Mouse (Mus musculus) embryonic facial prominence, embryonic 12.5 days (tissue): ENCODE data around the gene Slc9a3. TPM values are rescaled to one million over a fixed set of nuclear protein-coding genes. Genes with fewer than 3 reads are reported as not detected.

ENCODE experiments used
- ATAC-seq: fragments of 200-750 bp; cut with Nextera tagmentation; 2 replicates; pipeline ENCODE4 v1.8.0; 2017; ENCODE audit not compliant: insufficient number of reproducible peaks, insufficient read depth, low FRiP score, low TSS enrichment
- H3K27ac ChIP-seq: fragments of 300-500 bp; sonication (generic); 2 replicates; pipeline ENCODE4 v1.5.1; 2016; ENCODE audit warnings: mild to moderate bottlenecking
- H3K27me3 ChIP-seq: fragments of 300-500 bp; sonication (generic); 2 replicates; pipeline ENCODE4 v1.6.1; 2016; ENCODE audit warnings: mild to moderate bottlenecking, moderate library complexity
- H3K36me3 ChIP-seq: fragments of 300-500 bp; sonication (generic); 2 replicates; pipeline ENCODE4 v1.6.1; 2016; ENCODE audit warnings: mild to moderate bottlenecking
- H3K4me1 ChIP-seq: fragments of 300-500 bp; sonication (generic); 2 replicates; pipeline ENCODE4 v1.6.1; 2016
- H3K4me2 ChIP-seq: fragments of 300-500 bp; sonication (generic); replicated peaks from 2 replicates; pipeline ENCODE4 v1.6.1; 2016; ENCODE audit warnings: mild to moderate bottlenecking, moderate library complexity
- H3K4me3 ChIP-seq: fragments of 300-500 bp; sonication (generic); 2 replicates; pipeline ENCODE4 v1.5.1; 2016; ENCODE audit warnings: mild to moderate bottlenecking
- H3K9ac ChIP-seq: fragments of 300-500 bp; sonication (generic); 2 replicates; pipeline ENCODE4 v1.6.1; 2016; ENCODE audit warnings: mild to moderate bottlenecking, moderate library complexity
- H3K9me3 ChIP-seq: fragments of 300-500 bp; sonication (generic); 2 replicates; pipeline ENCODE4 v1.6.1; 2016; ENCODE audit warnings: mild to moderate bottlenecking, moderate library complexity
- WGBS: fragments of 180-500 bp; shearing (Covaris S2); methylation state at CpG from one replicate; pipeline ENCODE4 v1.1.7; 2016; 5-methylcytosine and 5-hydroxymethylcytosine counted together
- polyA plus RNA-seq: library from polyadenylated mRNA; unstranded; fragments of >200 nt; fragmentation: Nextera tagmentation; extraction: Ambion mirVana; gene quantifications from 2 replicates; pipeline ENCODE4 v1.2.1, GENCODE M21; 2016

Gene Slc9a3
- polyA plus RNA-seq, 1 experiment from 2014 or later = not detected

GRCm38 (mm10) chr13:74218441-74218840 is 97.2 kb downstream of the Slc9a3 start:
- no peak for ATAC-seq
- H3K36me3 ChIP-seq = no peaks in the 10 kb centered on the region
- H3K4me1 ChIP-seq = no peaks in the 10 kb centered on the region
- 0 out of 2 replicates have a peak, but pooled peaks cover 5% of the 10 kb centered on the region for H3K27me3 ChIP-seq
- H3K4me2 ChIP-seq = no peak overlapping the region
- no peak overlapping the region for H3K9ac ChIP-seq
- no peak overlapping the region for H3K4me3 ChIP-seq
- H3K9me3 ChIP-seq = no peaks in the 10 kb centered on the region
- H3K27ac ChIP-seq = no peak overlapping the region
- 81% methylated on average over 3 of the region's 3 CpGs for WGBS

Other genes starting within 250 kb of the Slc9a3 start
- 45.5 and 48.4 TPM in 2 replicates for gene Trip13, start 183.7 kb upstream of the Slc9a3 start, polyA plus RNA-seq
- gene Brd9, start 183.6 kb upstream of the Slc9a3 start, polyA plus RNA-seq = 65.4 and 66.6 TPM in 2 replicates
- gene Zdhhc11, start 157.6 kb upstream of the Slc9a3 start, polyA plus RNA-seq = not detected in 2 replicates
- 0.89 and 1.1 TPM in 2 replicates for gene Tppp, start 112.0 kb upstream of the Slc9a3 start, polyA plus RNA-seq
- gene Cep72, start 59.2 kb upstream of the Slc9a3 start, polyA plus RNA-seq = 19.7 and 20.0 TPM in 2 replicates
- gene Exoc3, start 87.3 kb downstream of the Slc9a3 start, polyA plus RNA-seq = 78.3 and 79.8 TPM in 2 replicates
- gene Ahrr, start 170.9 kb downstream of the Slc9a3 start, polyA plus RNA-seq = 1.2 and 1.7 TPM in 2 replicates
- 131 and 133 TPM in 2 replicates for gene Pdcd6, start 196.1 kb downstream of the Slc9a3 start, polyA plus RNA-seq
- gene Sdha, start 228.8 kb downstream of the Slc9a3 start, polyA plus RNA-seq = 230 and 238 TPM in 2 replicates
- 66.1 and 67.9 TPM in 2 replicates for gene Ccdc127, start 228.9 kb downstream of the Slc9a3 start, polyA plus RNA-seq
- not detected in 2 replicates for gene Lrrc14b, start 242.5 kb downstream of the Slc9a3 start, polyA plus RNA-seq